In genomic region chr8:45420151-45420550, GRCm38 (mm10) we compare ENCODE assay signal across 25 mouse cellular contexts. TPM values are rescaled to one million over a fixed set of nuclear protein-coding genes. Genes with fewer than 3 reads are reported as not detected.
A peak's percentile ranks its signal among the peaks of the same experiment; 100 is the strongest.
DNase-seq lines count a peak whose midpoint lies in the region; ATAC-seq lines count a peak whose summit lies in the region.
"Had no signal": no experiment of that assay in that cellular context is flagged by ENCODE, and none has a peak within 500 bp of the region (broad histone marks: within the 10 kb centered on the region; RNA-seq: fewer than 3 reads in every experiment).

No protein-coding gene starts in this region.

- 71% methylated on average over 7 of the region's 7 CpGs for WGBS in heart, embryonic 11.5 days (ENCODE audit: insufficient replicate concordance)
- WGBS in midbrain, embryonic 11.5 days, result 90% methylated on average over 7 of the region's 7 CpGs
- WGBS in midbrain, embryonic 15.5 days, result 95% methylated on average over 7 of the region's 7 CpGs

- no peaks in the 10 kb centered on the region for H3K27me3 ChIP-seq in heart, embryonic 11.5 days (ENCODE audit: control insufficient read depth, insufficient read depth, low read length)
- H3K27me3 ChIP-seq in midbrain, embryonic 11.5 days (ENCODE audit: control insufficient read depth, insufficient read depth, low read length), result no peaks in the 10 kb centered on the region
- no peaks in the 10 kb centered on the region for H3K27me3 ChIP-seq in midbrain, embryonic 15.5 days (replicated peaks)
- H3K27me3 ChIP-seq: embryonic facial prominence, embryonic 13.5 days; embryonic facial prominence, embryonic 15.5 days; forebrain, embryonic 12.5 days had no signal

- no peaks in the 10 kb centered on the region for H3K4me1 ChIP-seq in heart, embryonic 11.5 days (ENCODE audit: control insufficient read depth, insufficient read depth, low read length)
- H3K4me1 ChIP-seq in midbrain, embryonic 11.5 days (ENCODE audit: control insufficient read depth, insufficient read depth, low read length), result no peaks in the 10 kb centered on the region
- no peaks in the 10 kb centered on the region for H3K4me1 ChIP-seq in midbrain, embryonic 15.5 days
- H3K4me1 ChIP-seq: embryonic facial prominence, embryonic 13.5 days; embryonic facial prominence, embryonic 15.5 days; forebrain, embryonic 10.5 days; forebrain, embryonic 12.5 days had no signal

- peak; percentile 64 for DNase-seq in heart, adult 11 months
- peak; percentile 56 for DNase-seq in midbrain, embryonic 11.5 days (ENCODE audit: low spot score, missing footprints)
- DNase-seq in brain, adult 2 months (ENCODE audit: low read depth, low spot score), result peak; percentile 53
- no peak for DNase-seq in right cerebral cortex, postnatal 4 days
- DNase-seq: adrenal gland, adult 8-10 months; adrenal gland, postnatal 14 days; adrenal gland, postnatal 36 days; cerebellum, adult 11 months; cerebellum, adult 18-20 months; cerebellum, adult 8-10 months; cerebellum, adult 9-11 months; cerebellum, postnatal 14 days; cerebellum, postnatal 36 days; embryo, embryonic 11 days had no signal

- no peaks in the 10 kb centered on the region for H3K36me3 ChIP-seq in heart, embryonic 11.5 days (ENCODE audit: control insufficient read depth, insufficient read depth, low read length)
- H3K36me3 ChIP-seq in midbrain, embryonic 11.5 days (ENCODE audit: control insufficient read depth, insufficient read depth, low read length), result no peaks in the 10 kb centered on the region
- H3K36me3 ChIP-seq in midbrain, embryonic 15.5 days (replicated peaks), result no peaks in the 10 kb centered on the region
- H3K36me3 ChIP-seq: embryonic facial prominence, embryonic 13.5 days; embryonic facial prominence, embryonic 15.5 days; forebrain, embryonic 10.5 days; forebrain, embryonic 12.5 days had no signal

- H3K27ac ChIP-seq in heart, embryonic 11.5 days (ENCODE audit: low read depth, low read length), result no peak overlapping the region
- H3K27ac ChIP-seq in midbrain, embryonic 11.5 days (ENCODE audit: low read depth, low read length), result no peak overlapping the region
- no peak overlapping the region for H3K27ac ChIP-seq in midbrain, embryonic 15.5 days
- H3K27ac ChIP-seq: embryonic facial prominence, embryonic 13.5 days; embryonic facial prominence, embryonic 15.5 days; forebrain, embryonic 10.5 days; forebrain, embryonic 12.5 days had no signal

- no peak overlapping the region for H3K9ac ChIP-seq in heart, embryonic 11.5 days (ENCODE audit: low read depth, low read length)
- H3K9ac ChIP-seq in midbrain, embryonic 11.5 days (ENCODE audit: low read length), result no peak overlapping the region
- H3K9ac ChIP-seq in midbrain, embryonic 15.5 days, result no peak overlapping the region
- H3K9ac ChIP-seq: embryonic facial prominence, embryonic 13.5 days; embryonic facial prominence, embryonic 15.5 days; forebrain, embryonic 12.5 days had no signal

- no peak overlapping the region for H3K4me2 ChIP-seq in heart, embryonic 11.5 days
- H3K4me2 ChIP-seq in midbrain, embryonic 11.5 days, result no peak overlapping the region
- H3K4me2 ChIP-seq in midbrain, embryonic 15.5 days, result no peak overlapping the region
- H3K4me2 ChIP-seq: embryonic facial prominence, embryonic 13.5 days; embryonic facial prominence, embryonic 15.5 days; forebrain, embryonic 12.5 days had no signal

- no peak overlapping the region for H3K4me3 ChIP-seq in heart, embryonic 11.5 days (ENCODE audit: low read depth, low read length)
- H3K4me3 ChIP-seq in midbrain, embryonic 11.5 days (ENCODE audit: low read depth, low read length), result no peak overlapping the region
- no peak overlapping the region for H3K4me3 ChIP-seq in midbrain, embryonic 15.5 days
- H3K4me3 ChIP-seq: embryonic facial prominence, embryonic 13.5 days; embryonic facial prominence, embryonic 15.5 days; erythroblast, embryonic 14.5 days; forebrain, embryonic 10.5 days; forebrain, embryonic 12.5 days had no signal

- no peak for ATAC-seq in heart, embryonic 11.5 days (replicated peaks; ENCODE audit: insufficient number of reproducible peaks, low FRiP score, low TSS enrichment)
- ATAC-seq in midbrain, embryonic 11.5 days (ENCODE audit: low FRiP score), result no peak
- no peak for ATAC-seq in midbrain, embryonic 15.5 days (replicated peaks)
- ATAC-seq: activated CD4-positive, CD25-positive, alpha-beta regulatory T cell, adult 4 months; forebrain, embryonic 14.5 days; forebrain, embryonic 16.5 days; Patski had no signal

- no peaks in the 10 kb centered on the region for H3K9me3 ChIP-seq in heart, embryonic 11.5 days (replicated peaks; ENCODE audit: control insufficient read depth, low read length)
- no peaks in the 10 kb centered on the region for H3K9me3 ChIP-seq in midbrain, embryonic 11.5 days (ENCODE audit: control insufficient read depth, low read length)
- no peaks in the 10 kb centered on the region for H3K9me3 ChIP-seq in midbrain, embryonic 15.5 days
- H3K9me3 ChIP-seq: embryonic facial prominence, embryonic 13.5 days; embryonic facial prominence, embryonic 15.5 days; forebrain, embryonic 10.5 days; forebrain, embryonic 12.5 days had no signal

RNA-seq across cellular contexts. Expression of gene Tlr3, which starts 9.3 kb away (rescaled TPM):
- polyA plus RNA-seq in heart, embryonic 11.5 days (2014; fragmentation: Nextera tagmentation; extraction: Ambion mirVana), result 1.8 and 1.9 TPM in 2 replicates
- 1.3 and 1.5 TPM in 2 replicates for polyA plus RNA-seq in midbrain, embryonic 11.5 days (2014; fragmentation: Nextera tagmentation; extraction: Ambion mirVana)
- polyA plus RNA-seq in midbrain, embryonic 15.5 days (2015; fragmentation: Nextera tagmentation; extraction: Ambion mirVana), result 1.1 and 1.3 TPM in 2 replicates
- polyA plus RNA-seq: erythroblast, embryonic 14.5 days had no signal

RNA-seq across cellular contexts. Expression of gene Fam149a, which starts 38.1 kb away (rescaled TPM):
- polyA plus RNA-seq in heart, embryonic 11.5 days (2014; fragmentation: Nextera tagmentation; extraction: Ambion mirVana), result 5.0 and 6.3 TPM in 2 replicates
- polyA plus RNA-seq in midbrain, embryonic 11.5 days (2014; fragmentation: Nextera tagmentation; extraction: Ambion mirVana), result 8.1 and 9.8 TPM in 2 replicates
- polyA plus RNA-seq in midbrain, embryonic 15.5 days (2015; fragmentation: Nextera tagmentation; extraction: Ambion mirVana), result 9.9 and 11.4 TPM in 2 replicates
- polyA plus RNA-seq: activated CD4-positive, CD25-positive, alpha-beta regulatory T cell, adult 4 months had no signal
